Mouse (Mus musculus): Measurements from ENCODE around the gene Ndufv3. TPM values are rescaled to one million over a fixed set of nuclear protein-coding genes. Genes with fewer than 3 reads are reported as not detected.
A peak's percentile ranks its signal among the peaks of the same experiment; 100 is the strongest.

Ndufv3 gene
- polyA plus RNA-seq, 2 experiments = 103 to 277 TPM

DNA sequence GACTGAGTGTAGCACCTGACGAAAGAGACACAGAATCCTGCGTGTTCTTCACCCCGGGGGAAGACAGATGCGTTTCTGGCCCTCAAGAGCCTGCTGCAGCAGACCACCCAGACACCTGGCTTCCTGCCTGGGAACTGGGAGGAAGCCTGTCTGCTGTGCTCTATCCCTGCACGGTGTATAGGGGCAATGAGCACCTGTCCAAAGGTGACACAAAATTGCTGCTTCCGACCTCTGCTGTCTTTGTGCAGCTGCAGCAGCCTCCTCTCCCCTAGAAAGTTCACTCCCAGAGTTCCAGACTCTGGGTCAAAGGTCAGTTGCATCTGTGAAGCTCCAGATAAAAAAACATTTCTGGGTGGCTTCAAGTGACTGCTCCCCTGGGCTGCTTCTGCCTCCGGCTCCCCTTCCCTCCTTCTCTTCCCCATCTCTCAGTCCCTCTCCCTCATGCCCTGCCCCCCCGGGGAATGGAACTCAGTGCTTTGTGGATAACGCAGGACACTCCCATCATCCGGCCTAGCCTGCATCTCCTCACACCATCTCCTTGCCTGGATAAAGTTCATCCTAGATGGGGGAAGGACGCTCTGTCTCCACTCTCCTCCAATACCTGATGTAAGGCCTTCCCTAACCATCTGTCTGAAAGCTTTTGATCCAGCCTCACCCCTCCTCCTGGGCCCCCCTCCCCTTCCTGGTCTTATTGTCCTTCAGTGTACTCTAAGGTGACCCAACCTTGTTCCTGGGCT is 40.6 kb upstream of the Ndufv3 start:
- no peak overlapping the region for H3K27ac ChIP-seq (replicated peaks; ENCODE audit: low read depth, low read length)
- no peak overlapping the region for H3K4me2 ChIP-seq (replicated peaks; ENCODE audit: low read depth, low read length, severe bottlenecking)
- WGBS = 48% methylated on average over 11 of the region's 11 CpGs
- no peaks in the 10 kb centered on the region for H3K9me3 ChIP-seq (ENCODE audit: control insufficient read depth, low read length)
- H3K27me3 ChIP-seq (ENCODE audit: control insufficient read depth, insufficient read depth, low read length) = no peaks in the 10 kb centered on the region
- peaks cover 12% of the 10 kb centered on the region for H3K36me3 ChIP-seq (ENCODE audit: control insufficient read depth, insufficient read depth, low read length)
- 0 out of 2 replicates have a peak, but pooled peaks cover 3% of the 10 kb centered on the region for H3K4me1 ChIP-seq (ENCODE audit: control insufficient read depth, insufficient read depth, low read length)
- TF ChIP-seq POLR2A (IDR thresholded peaks at IDR 0.05; ENCODE audit: borderline replicate concordance, extremely low read depth, insufficient read depth, insufficient read length) = no peak
- ATAC-seq (ENCODE audit: low FRiP score, low read depth) = no peak
- no peak overlapping the region for H3K4me3 ChIP-seq (replicated peaks; ENCODE audit: low read length)
- H3K9ac ChIP-seq (ENCODE audit: low read depth, low read length, severe bottlenecking) = no peak overlapping the region
- no peak for DNase-seq (ENCODE audit: low spot score)

DNA sequence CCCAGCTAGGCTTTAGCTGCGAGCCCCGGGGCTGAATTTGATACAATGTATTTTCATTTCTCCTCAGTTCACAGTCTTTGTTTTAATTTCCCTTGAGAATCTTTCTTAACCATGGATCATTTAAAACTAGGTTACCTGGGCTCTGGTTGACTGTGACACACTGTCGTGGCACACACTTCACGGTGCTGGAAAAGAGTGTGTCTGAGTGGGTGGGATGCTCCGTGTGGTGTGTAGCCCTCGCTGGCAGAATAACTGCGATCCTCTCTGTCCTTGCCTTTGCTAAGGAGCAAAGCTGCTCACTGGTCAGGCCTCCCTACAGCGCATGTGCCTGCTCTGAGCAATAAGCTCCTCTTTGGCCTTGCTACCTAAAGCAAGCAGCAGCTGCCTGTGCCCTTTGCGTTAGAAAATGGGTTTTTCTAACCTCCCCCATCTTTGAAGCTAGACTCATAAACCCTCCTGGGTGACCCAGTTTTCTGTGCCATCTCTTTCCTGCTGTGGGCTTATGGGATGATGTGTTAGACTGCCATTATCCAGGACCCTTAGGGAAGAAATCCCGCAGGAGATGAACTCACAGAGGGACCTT is 33.2 kb upstream of the Ndufv3 start:
- Histone ChIP-seq H3K4me3 (replicated peaks; ENCODE audit: low read length) (no peak overlapping the region), H3K9ac (ENCODE audit: low read depth, low read length, severe bottlenecking) (no peak overlapping the region), H3K4me2 (replicated peaks; ENCODE audit: low read depth, low read length, severe bottlenecking) (no peak overlapping the region), H3K27ac (replicated peaks; ENCODE audit: low read depth, low read length) (no peak overlapping the region), H3K9me3 (ENCODE audit: control insufficient read depth, low read length) (no peaks in the 10 kb centered on the region), H3K27me3 (ENCODE audit: control insufficient read depth, insufficient read depth, low read length) (no peaks in the 10 kb centered on the region), H3K36me3 (ENCODE audit: control insufficient read depth, insufficient read depth, low read length) (no peaks in the 10 kb centered on the region), H3K4me1 (ENCODE audit: control insufficient read depth, insufficient read depth, low read length) (no peaks in the 10 kb centered on the region)
- no peak for TF ChIP-seq POLR2A (IDR thresholded peaks at IDR 0.05; ENCODE audit: borderline replicate concordance, extremely low read depth, insufficient read depth, insufficient read length)
- ATAC-seq (ENCODE audit: low FRiP score, low read depth) (no peak), DNase-seq (ENCODE audit: low spot score) (no peak)
- WGBS = 67% methylated on average over 10 of the region's 10 CpGs

DNA sequence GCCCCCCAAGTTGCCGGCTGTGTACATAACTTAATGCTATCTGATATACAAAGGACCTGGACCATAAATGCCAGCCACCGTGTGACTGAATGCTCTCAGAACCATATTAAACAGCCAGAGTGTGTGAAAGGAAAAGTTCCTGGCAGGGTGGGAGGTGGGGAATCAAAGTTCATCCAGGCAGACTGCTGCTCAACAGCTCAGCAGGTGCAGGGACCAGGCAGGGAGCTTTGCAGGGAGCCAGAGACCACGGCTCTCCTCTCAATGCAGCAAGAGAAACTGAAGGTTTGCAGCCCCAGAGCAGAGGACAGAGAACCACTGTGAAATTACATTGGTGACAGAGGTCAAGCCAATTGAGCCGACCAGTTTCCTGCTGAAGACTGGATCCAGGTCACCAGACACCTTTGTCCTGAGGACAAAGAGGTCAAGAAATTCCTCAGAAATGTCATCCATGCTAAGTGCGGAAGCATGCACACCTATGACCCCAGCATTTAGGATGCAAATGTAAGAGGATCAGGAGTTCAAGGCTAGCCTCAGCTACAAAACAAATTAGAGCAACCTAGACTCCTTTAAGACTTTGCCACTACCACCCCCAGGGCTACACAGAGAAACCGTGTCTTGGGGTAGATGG is 32.4 kb upstream of the Ndufv3 start:
- TF ChIP-seq POLR2A (IDR thresholded peaks at IDR 0.05; ENCODE audit: borderline replicate concordance, extremely low read depth, insufficient read depth, insufficient read length) = no peak
- no peak overlapping the region for H3K9ac ChIP-seq (ENCODE audit: low read depth, low read length, severe bottlenecking)
- DNase-seq (ENCODE audit: low spot score) (no peak), ATAC-seq (ENCODE audit: low FRiP score, low read depth) (no peak)
- H3K36me3 ChIP-seq (ENCODE audit: control insufficient read depth, insufficient read depth, low read length) = no peaks in the 10 kb centered on the region
- 37% methylated on average over 6 of the region's 6 CpGs for WGBS
- H3K4me3 ChIP-seq (replicated peaks; ENCODE audit: low read length) = no peak overlapping the region
- H3K27me3 ChIP-seq (ENCODE audit: control insufficient read depth, insufficient read depth, low read length) = no peaks in the 10 kb centered on the region
- no peaks in the 10 kb centered on the region for H3K9me3 ChIP-seq (ENCODE audit: control insufficient read depth, low read length)
- no peak overlapping the region for H3K4me2 ChIP-seq (replicated peaks; ENCODE audit: low read depth, low read length, severe bottlenecking)
- no peaks in the 10 kb centered on the region for H3K4me1 ChIP-seq (ENCODE audit: control insufficient read depth, insufficient read depth, low read length)
- H3K27ac ChIP-seq (replicated peaks; ENCODE audit: low read depth, low read length) = no peak overlapping the region

DNA sequence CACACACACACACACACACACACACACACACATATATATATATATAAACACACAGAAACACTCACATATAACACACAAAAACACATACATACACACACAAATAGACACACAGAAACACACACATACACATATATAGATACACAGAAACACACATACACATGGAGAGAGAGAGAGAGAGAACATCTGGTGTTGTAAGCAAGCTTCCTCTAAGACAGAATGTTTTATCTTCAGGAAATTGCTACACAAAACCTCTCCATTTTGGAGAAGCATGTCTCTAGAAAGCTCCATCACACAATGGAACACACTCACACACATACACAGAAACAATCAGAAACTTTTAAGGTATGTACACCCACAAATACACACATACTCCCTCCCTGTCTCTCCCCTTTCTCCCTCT is 28.6 kb upstream of the Ndufv3 start:
- Histone ChIP-seq H3K27ac (replicated peaks; ENCODE audit: low read depth, low read length) (no peak overlapping the region), H3K36me3 (ENCODE audit: control insufficient read depth, insufficient read depth, low read length) (peaks cover 12% of the 10 kb centered on the region), H3K4me1 (ENCODE audit: control insufficient read depth, insufficient read depth, low read length) (no peaks in the 10 kb centered on the region), H3K9me3 (ENCODE audit: control insufficient read depth, low read length) (no peaks in the 10 kb centered on the region), H3K27me3 (ENCODE audit: control insufficient read depth, insufficient read depth, low read length) (no peaks in the 10 kb centered on the region), H3K4me3 (replicated peaks; ENCODE audit: low read length) (no peak overlapping the region), H3K9ac (ENCODE audit: low read depth, low read length, severe bottlenecking) (no peak overlapping the region), H3K4me2 (replicated peaks; ENCODE audit: low read depth, low read length, severe bottlenecking) (no peak overlapping the region)
- ATAC-seq (ENCODE audit: low FRiP score, low read depth) (no peak), DNase-seq (ENCODE audit: low spot score) (no peak)
- TF ChIP-seq POLR2A (IDR thresholded peaks at IDR 0.05; ENCODE audit: borderline replicate concordance, extremely low read depth, insufficient read depth, insufficient read length) = no peak

DNA sequence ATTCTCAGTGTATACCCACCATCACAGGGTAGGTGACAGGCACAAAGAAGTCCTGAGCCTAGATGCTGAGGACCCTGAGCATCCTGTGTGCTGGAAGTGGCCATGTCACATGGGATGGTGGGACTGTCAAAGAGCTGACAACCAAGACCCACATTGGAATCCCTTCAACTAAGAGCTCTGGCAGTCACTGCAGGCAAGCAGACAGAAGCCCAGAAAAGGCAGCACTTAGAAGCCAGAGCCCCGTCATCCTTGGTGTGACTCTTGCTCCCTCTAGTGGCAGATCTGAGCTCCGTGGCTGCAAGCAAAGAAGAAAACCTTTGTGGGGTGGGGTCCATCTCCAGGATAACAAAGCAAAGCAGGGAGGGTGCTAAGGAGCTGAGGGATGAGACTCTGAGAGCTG is 27.5 kb upstream of the Ndufv3 start:
- Histone ChIP-seq H3K9ac (ENCODE audit: low read depth, low read length, severe bottlenecking) (no peak overlapping the region), H3K27ac (replicated peaks; ENCODE audit: low read depth, low read length) (no peak overlapping the region), H3K9me3 (ENCODE audit: control insufficient read depth, low read length) (no peaks in the 10 kb centered on the region), H3K27me3 (ENCODE audit: control insufficient read depth, insufficient read depth, low read length) (no peaks in the 10 kb centered on the region), H3K36me3 (ENCODE audit: control insufficient read depth, insufficient read depth, low read length) (peaks cover 20% of the 10 kb centered on the region), H3K4me1 (ENCODE audit: control insufficient read depth, insufficient read depth, low read length) (no peaks in the 10 kb centered on the region), H3K4me3 (replicated peaks; ENCODE audit: low read length) (no peak overlapping the region), H3K4me2 (replicated peaks; ENCODE audit: low read depth, low read length, severe bottlenecking) (no peak overlapping the region)
- DNase-seq (ENCODE audit: low spot score) = peak; percentile 83
- peak; percentile 61 for ATAC-seq (ENCODE audit: low FRiP score, low read depth)
- no peak for TF ChIP-seq POLR2A (IDR thresholded peaks at IDR 0.05; ENCODE audit: borderline replicate concordance, extremely low read depth, insufficient read depth, insufficient read length)
- 0% methylated on average over 2 of the region's 2 CpGs for WGBS
